Mouse (Mus musculus) embryonic fibroblast, embryonic 13.5 days (primary cell): Measurements from ENCODE around the gene Asap2. TPM values are rescaled to one million over a fixed set of nuclear protein-coding genes. Genes with fewer than 3 reads are reported as not detected.

ENCODE experiments used
- H3K27ac ChIP-seq: 2 replicates; pipeline ENCODE4 v1.5.1; 2012; ENCODE audit warnings: low read length, control low read depth, inconsistent platforms; ENCODE audit not compliant: insufficient read depth
- H3K4me1 ChIP-seq: 2 replicates; pipeline ENCODE4 v1.6.1; 2011; ENCODE audit warnings: low read length; ENCODE audit not compliant: control insufficient read depth, insufficient read depth
- H3K4me3 ChIP-seq: 2 replicates; pipeline ENCODE4 v1.5.1; 2011; ENCODE audit warnings: mild to moderate bottlenecking, control low read depth, low read length; ENCODE audit not compliant: insufficient read depth
- CTCF ChIP-seq: IDR thresholded peaks from 2 replicates; pipeline ENCODE4 v1.5.1; 2011; ENCODE audit warnings: mild to moderate bottlenecking, control low read depth, low read length, moderate library complexity, borderline replicate concordance; ENCODE audit not compliant: insufficient read depth
- POLR2A ChIP-seq: IDR thresholded peaks from 2 replicates; pipeline ENCODE4 v1.6.1; 2011; ENCODE audit warnings: low read depth, mild to moderate bottlenecking, control low read depth, low read length, moderate library complexity
- polyA plus RNA-seq: library from polyadenylated mRNA; stranded (reverse); fragments of >200 nt; gene quantifications from 2 replicates; pipeline ENCODE4 v1.2.4, GENCODE M21; 2011; ENCODE audit warnings: low read depth; ENCODE audit not compliant: missing spikeins, insufficient read length

The Asap2 gene
- polyA plus RNA-seq, 1 experiment = 7.9 TPM

DNA sequence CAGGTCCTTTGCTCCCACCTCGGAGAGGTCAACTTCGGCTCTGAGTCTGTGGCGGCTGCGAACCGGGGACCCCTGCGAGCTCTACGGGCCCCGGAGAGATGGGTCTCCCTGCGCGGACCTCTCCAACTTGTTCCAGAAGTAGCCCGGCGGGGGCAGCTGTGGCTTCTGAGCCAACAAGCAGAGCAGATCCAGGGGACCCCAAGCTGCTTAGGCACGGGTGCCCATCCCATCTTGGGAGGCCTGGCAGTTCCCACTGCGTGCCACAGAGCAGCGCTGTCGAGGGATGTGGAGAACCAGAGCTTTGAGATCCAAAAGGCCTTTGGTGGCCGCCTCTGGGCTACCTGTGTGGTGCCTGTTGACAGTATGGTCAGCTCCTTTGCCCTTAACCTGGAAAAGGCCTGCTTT, 122.2 kb downstream of the Asap2 start:
- TF ChIP-seq CTCF (peak; percentile 35; the same call in 1 of the 2 replicates), POLR2A (no peak)
- peak overlapping the region; percentile 46 for H3K4me3 ChIP-seq
- H3K4me1 ChIP-seq = no peaks in the 10 kb centered on the region
- no peak overlapping the region for H3K27ac ChIP-seq

DNA sequence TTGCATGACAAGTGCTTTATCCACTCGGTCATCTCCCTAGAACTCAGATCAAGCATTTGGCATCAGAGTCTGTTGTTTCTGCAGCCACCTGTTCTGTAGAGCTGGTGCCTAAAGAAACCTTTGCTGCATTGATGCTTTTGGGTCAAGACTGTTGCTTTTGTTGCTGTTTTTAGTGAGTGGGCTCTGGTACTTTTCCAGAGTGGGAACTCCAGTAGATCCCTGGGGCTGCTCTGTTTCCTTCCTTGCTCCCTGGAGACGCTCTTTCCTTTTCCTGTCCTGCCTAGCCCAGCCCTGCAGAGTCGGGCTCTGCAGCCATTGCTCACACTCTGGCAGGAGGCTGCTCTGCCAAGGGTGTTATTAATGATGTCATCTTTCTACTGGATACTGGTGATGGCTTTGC, 129.2 kb downstream of the Asap2 start:
- no peak for TF ChIP-seq POLR2A
- no peak for TF ChIP-seq CTCF
- no peak overlapping the region for H3K27ac ChIP-seq
- no peaks in the 10 kb centered on the region; the same call in 1 of the 2 replicates for H3K4me1 ChIP-seq
- H3K4me3 ChIP-seq = no peak overlapping the region

DNA sequence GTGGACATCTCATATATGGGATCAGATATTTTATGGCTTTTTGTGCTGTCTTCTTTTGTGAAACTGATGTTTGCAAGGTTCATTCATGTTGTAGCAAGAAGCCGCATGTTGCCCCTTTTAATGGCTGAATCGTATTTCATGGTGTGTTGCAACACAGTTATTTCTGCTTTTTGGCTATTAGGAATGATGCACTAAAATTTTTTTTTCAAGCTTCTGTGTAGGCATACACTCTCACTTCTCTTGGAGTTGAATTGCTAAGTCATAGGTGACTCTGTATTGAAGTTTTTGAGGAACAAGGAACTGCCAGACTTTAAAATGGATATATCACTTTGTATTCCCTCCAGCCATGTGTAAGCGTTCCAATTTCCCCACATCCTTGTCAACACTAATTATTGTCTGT, 132.6 kb downstream of the Asap2 start:
- Histone ChIP-seq H3K27ac (no peak overlapping the region), H3K4me1 (no peaks in the 10 kb centered on the region; the same call in 1 of the 2 replicates), H3K4me3 (no peak overlapping the region)
- TF ChIP-seq POLR2A (no peak), CTCF (no peak)

DNA sequence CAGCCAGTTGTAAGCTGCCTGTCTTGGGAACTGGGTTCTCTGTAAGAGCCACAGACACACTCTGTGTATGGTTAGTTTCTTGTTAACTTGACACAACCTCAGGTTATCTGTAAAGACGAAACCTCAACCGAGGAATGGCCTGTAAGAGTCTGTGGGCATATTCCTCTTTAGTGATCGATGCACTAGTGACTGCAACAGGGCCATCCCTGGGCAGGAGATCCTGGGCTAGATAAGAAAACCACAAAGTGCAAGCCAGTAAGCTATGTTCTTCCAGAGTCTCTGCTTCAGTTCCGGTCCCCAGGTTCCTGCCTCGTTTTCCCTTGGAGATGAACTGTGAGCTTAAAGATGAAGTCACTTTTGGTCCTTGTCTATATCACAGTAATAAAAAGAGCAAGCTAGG, 133.4 kb downstream of the Asap2 start:
- no peaks in the 10 kb centered on the region; the same call in 1 of the 2 replicates for H3K4me1 ChIP-seq
- TF ChIP-seq CTCF = no peak
- no peak for TF ChIP-seq POLR2A
- no peak overlapping the region for H3K27ac ChIP-seq
- H3K4me3 ChIP-seq = no peak overlapping the region

DNA sequence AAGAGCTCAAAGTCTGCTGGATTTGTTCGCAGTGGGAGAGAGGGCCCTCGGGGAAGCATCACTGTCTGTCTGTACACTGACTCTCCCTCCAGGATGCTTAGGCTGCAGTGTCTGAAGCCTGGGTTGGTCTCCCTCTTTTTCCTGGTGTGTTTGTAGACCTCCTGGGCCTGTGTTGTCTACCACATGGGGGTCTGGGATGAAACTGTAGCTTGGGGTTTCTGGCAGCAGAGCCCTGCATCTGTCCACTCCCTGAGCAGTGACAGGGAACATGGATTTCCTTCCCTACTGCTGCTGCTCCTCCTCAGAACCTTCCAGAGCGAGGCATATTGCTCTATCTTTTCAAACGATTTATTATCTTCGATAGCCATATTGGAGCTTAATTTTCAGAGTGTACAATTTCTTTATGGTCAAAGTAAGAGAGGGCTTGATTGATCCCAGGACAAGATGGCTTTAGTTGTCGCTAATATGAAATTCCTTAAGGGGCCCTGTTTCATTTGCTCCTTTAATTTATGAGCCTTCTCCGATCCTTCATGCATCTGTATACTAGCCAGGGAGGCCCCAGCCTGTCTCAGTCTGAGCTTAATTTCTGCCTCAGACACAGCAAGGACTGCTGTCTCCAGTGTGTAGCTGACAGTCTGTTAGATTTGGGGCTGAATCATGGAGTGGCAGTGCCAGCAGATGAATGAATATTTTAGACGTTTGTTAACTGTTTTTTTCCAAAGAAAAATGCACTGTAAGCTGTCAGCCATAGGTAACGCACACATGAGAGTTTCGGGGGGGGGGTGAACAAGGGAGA, 135.6 kb downstream of the Asap2 start:
- Histone ChIP-seq H3K27ac (no peak overlapping the region), H3K4me1 (no peaks in the 10 kb centered on the region; the same call in 1 of the 2 replicates), H3K4me3 (no peak overlapping the region)
- TF ChIP-seq CTCF (no peak), POLR2A (no peak)

DNA sequence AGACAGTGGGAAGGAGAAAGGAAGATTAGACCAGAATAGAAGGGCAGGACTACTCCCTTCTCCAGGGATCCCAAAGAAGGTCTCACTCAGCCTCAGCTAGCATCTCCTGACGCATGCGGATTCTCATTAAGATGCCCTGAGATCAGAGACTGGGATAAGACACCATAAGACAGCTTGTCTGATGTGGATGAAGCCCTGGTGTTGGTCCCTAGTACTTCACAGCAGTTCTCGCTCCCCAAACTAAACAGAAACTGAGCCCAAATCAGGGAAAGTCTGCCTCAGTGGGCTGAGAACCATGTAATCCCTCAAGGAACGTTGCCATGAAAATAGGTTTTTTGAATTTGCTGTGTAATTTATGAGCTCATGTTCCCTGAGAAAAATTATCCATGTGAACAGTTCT, 136.3 kb downstream of the Asap2 start:
- Histone ChIP-seq H3K4me3 (no peak overlapping the region), H3K27ac (no peak overlapping the region), H3K4me1 (no peaks in the 10 kb centered on the region; the same call in 1 of the 2 replicates)
- TF ChIP-seq POLR2A (no peak), CTCF (no peak)

DNA sequence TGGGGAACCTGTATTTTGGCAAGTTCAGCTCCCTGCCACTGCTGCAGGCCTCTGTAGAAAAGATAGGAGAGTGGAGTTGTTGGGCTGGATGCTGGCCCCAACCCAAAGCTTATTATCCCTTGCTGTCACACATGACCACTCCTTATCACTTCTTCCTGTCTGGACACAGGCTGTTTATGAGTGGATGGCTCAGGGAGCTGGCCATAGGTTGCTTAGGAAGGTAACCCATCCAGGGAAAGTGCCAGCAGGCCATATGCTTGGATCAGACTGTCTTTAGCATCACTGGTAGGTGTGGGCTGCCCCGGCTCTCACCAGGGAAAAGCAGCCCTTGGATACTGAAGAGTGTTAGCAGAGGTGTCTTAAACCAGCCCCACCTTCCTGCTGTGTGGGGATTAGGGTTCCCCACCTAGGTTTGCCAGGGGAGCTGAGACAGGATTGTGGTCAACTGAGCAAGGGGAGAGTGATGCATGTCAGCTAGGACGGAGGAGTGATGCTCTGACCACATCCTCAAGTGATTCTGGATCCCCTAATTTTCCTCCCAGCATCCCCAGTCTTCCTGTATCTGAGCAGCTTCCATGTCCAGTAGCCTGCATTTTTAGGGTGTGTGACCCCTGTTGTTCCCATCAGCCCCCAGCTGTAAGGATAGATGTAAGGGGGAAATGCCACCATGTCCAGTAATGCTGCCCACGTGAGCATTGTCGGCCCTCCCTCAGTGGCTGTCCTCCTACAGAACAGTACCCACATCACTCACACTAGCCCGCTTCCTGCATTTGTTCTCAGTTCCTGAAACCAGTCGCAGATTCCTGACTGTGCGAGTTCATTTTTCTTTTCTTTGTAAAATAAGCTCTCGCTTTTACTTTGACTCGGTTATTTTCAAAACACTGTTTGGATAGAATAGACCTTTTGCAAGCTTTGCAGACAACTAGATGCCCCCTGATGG, 138.9 kb downstream of the Asap2 start:
- TF ChIP-seq POLR2A (no peak), CTCF (no peak)
- Histone ChIP-seq H3K4me1 (0 out of 2 replicates have a peak, but pooled peaks cover under 1% of the 10 kb centered on the region), H3K4me3 (no peak overlapping the region), H3K27ac (no peak overlapping the region)

DNA sequence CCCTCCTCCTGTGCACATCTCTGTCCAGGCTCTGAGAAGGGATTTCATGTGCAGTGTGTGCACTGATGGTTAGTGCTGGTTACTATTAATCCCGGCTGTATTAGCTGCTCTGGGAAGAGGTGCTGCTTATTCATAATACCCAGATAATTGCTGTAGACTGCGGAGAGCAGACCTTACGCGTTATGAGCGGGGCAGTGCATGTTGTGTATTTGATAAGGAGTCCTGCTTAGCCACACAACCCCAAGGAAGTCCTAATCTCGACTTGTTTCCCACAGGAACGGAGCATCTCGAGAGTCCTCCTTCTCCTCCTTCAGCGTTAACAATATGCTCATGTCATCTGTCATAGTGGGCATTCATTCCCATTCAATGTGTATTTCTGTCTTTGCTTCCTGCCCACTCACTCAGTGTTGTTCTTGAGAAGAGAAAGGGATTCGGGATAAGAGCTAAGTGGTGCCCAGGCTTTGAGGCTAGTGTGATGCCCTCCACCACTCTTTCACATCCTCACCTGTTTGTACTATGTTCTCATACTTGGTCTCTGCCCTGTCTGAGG, 140.1 kb downstream of the Asap2 start:
- no peak for TF ChIP-seq POLR2A
- TF ChIP-seq CTCF = no peak
- Histone ChIP-seq H3K4me3 (no peak overlapping the region), H3K27ac (no peak overlapping the region), H3K4me1 (peaks cover 3% of the 10 kb centered on the region; the same call in 1 of the 2 replicates)

DNA sequence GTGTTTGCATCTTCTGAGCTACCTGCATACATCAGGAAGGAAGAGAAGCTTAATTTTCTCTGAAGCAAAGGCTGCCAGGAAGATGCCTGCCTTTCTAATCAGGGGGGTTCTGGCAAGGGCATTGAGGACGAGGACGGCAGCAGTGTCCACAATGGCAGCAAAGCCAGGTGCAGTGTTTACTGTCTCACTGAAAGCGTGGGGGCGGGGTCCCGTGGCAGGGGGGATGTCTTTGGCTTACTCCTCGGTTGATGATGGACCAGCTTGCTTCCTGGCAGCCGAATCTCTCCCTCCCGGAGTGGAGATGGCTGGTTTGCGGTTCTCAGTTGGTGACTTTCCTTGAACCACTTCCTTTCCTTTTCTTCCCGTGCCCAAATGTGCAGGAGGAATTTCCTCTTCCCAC, 142.3 kb downstream of the Asap2 start:
- Histone ChIP-seq H3K27ac (no peak overlapping the region), H3K4me3 (no peak overlapping the region), H3K4me1 (peaks cover 14% of the 10 kb centered on the region)
- TF ChIP-seq CTCF (no peak), POLR2A (no peak)

DNA sequence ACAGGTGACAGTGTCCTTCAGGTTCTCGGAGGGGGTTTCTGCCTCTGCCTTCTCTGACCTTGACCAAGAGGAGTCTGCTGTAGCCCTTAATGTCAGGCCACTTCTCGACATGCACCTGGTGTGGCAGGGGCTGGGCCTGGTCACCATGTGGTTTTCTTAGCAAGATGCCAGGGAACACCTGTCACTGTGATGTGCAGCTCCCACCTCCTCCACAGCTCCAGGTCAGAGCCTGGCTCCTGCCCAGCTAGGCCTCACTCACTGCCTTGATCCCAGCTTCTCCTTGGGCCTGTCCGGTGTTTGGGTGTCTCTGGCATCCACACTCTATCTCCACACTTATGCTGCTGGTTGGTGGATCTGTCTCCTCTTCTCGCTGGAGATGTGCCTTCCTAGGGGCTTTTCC, 142.8 kb downstream of the Asap2 start:
- Histone ChIP-seq H3K27ac (no peak overlapping the region), H3K4me3 (no peak overlapping the region), H3K4me1 (peaks cover 14% of the 10 kb centered on the region)
- TF ChIP-seq POLR2A (no peak), CTCF (no peak)
